14 mouse cellular contexts compared by ENCODE assay signal in genomic region chr7:143082024-143082423, GRCm38 (mm10). TPM values are rescaled to one million over a fixed set of nuclear protein-coding genes. Genes with fewer than 3 reads are reported as not detected.
"Had no signal": no experiment of that assay in that cellular context is flagged by ENCODE, and none has a peak within 500 bp of the region (broad histone marks: within the 10 kb centered on the region; RNA-seq: fewer than 3 reads in every experiment).

No protein-coding gene starts in this region.

- H3K4me3 ChIP-seq: layer of hippocampus, adult 2 months; limb, embryonic 13.5 days; midbrain, embryonic 12.5 days; stomach, embryonic 15.5 days had no signal

- H3K9ac ChIP-seq: limb, embryonic 13.5 days; midbrain, embryonic 12.5 days; stomach, embryonic 15.5 days had no signal

- H3K9me3 ChIP-seq: limb, embryonic 13.5 days; midbrain, embryonic 12.5 days; stomach, embryonic 15.5 days had no signal

- ATAC-seq: midbrain, embryonic 16.5 days had no signal

- H3K4me2 ChIP-seq: limb, embryonic 13.5 days; midbrain, embryonic 12.5 days; stomach, embryonic 15.5 days had no signal

- DNase-seq: kidney, adult 11 months; kidney, adult 9 months; kidney, postnatal 36 days; left cerebral cortex, postnatal 4 days; lung, adult 18-20 months; spleen, adult 18-20 months; thymus, postnatal 36 days had no signal

- H3K27ac ChIP-seq: kidney, postnatal 0 days; layer of hippocampus, adult 2 months; limb, embryonic 13.5 days; midbrain, embryonic 12.5 days; stomach, embryonic 15.5 days had no signal

- H3K27me3 ChIP-seq: limb, embryonic 13.5 days; midbrain, embryonic 12.5 days; stomach, embryonic 15.5 days had no signal

- H3K36me3 ChIP-seq: midbrain, embryonic 12.5 days; stomach, embryonic 15.5 days had no signal

RNA-seq across cellular contexts. Expression of gene Trpm5, which starts 12.4 kb away (rescaled TPM):
- total RNA-seq: layer of hippocampus, adult 2 months; neutrophil, adult 5-6 weeks had no signal

RNA-seq across cellular contexts. Expression of gene Kcnq1, which starts 24.1 kb away (rescaled TPM):
- total RNA-seq: neutrophil, adult 5-6 weeks had no signal
